Mouse (Mus musculus) liver, postnatal 0 days (tissue): Measurements from ENCODE around the gene Castor1. TPM values are rescaled to one million over a fixed set of nuclear protein-coding genes. Genes with fewer than 3 reads are reported as not detected.

Source experiments
- ATAC-seq: fragments of 200-750 bp; cut with Nextera tagmentation; 2 replicates; pipeline ENCODE4 v1.8.0; 2017; ENCODE audit warnings: mild to moderate bottlenecking, moderate library complexity
- DNase-seq: peaks from one replicate; pipeline ENCODE4 v3.0.0-alpha.2; 2016
- H3K27ac ChIP-seq: fragments of 300-500 bp; sonication (generic); 2 replicates; pipeline ENCODE4 v1.5.1; 2014; ENCODE audit warnings: antibody characterized with exemption, moderate library complexity, mild to moderate bottlenecking, low read depth
- H3K27me3 ChIP-seq: fragments of 300-500 bp; sonication (generic); 2 replicates; pipeline ENCODE4 v1.6.1; 2014; ENCODE audit warnings: low read length, control low read depth, mixed read lengths; ENCODE audit not compliant: insufficient read depth
- H3K36me3 ChIP-seq: fragments of 300-500 bp; sonication (generic); replicated peaks from 2 replicates; pipeline ENCODE4 v1.6.1; 2014; ENCODE audit warnings: mild to moderate bottlenecking, control low read depth, low read length, moderate library complexity, mixed read lengths; ENCODE audit not compliant: insufficient read depth
- H3K4me1 ChIP-seq: fragments of 300-500 bp; sonication (generic); 2 replicates; pipeline ENCODE4 v1.6.1; 2014; ENCODE audit warnings: antibody characterized with exemption, mild to moderate bottlenecking, control low read depth; ENCODE audit not compliant: insufficient read depth
- H3K4me2 ChIP-seq: fragments of 300-500 bp; sonication (generic); 2 replicates; pipeline ENCODE4 v1.6.1; 2014; ENCODE audit warnings: low read depth, mild to moderate bottlenecking, low read length, moderate library complexity, mixed read lengths
- H3K4me3 ChIP-seq: fragments of 300-500 bp; sonication (generic); 2 replicates; pipeline ENCODE4 v1.5.1; 2014; ENCODE audit warnings: low read depth, low read length
- H3K9ac ChIP-seq: fragments of 300-500 bp; sonication (generic); replicated peaks from 2 replicates; pipeline ENCODE4 v1.6.1; 2014; ENCODE audit warnings: mild to moderate bottlenecking, moderate library complexity
- H3K9me3 ChIP-seq: fragments of 300-500 bp; sonication (generic); 2 replicates; pipeline ENCODE4 v1.6.1; 2016; ENCODE audit warnings: mild to moderate bottlenecking, control low read depth, low read length, mixed read lengths
- CTCF ChIP-seq: sonication (generic); IDR thresholded peaks from 2 replicates; pipeline ENCODE4 v1.5.1; 2016; ENCODE audit warnings: antibody characterized with exemption, low read depth
- EP300 ChIP-seq: IDR thresholded peaks from 2 replicates; pipeline ENCODE4 v1.6.1; 2016; ENCODE audit warnings: antibody characterized with exemption, low read depth, mild to moderate bottlenecking
- WGBS: fragments of 180-500 bp; shearing (Covaris S2); extraction: QIAGEN DNeasy Blood & Tissue Kit; methylation state at CpG from one replicate; pipeline ENCODE4 v1.1.7; 2014; ENCODE audit not compliant: insufficient replicate concordance; 5-methylcytosine and 5-hydroxymethylcytosine counted together
- polyA plus RNA-seq: library from polyadenylated mRNA; unstranded; fragments of >200 nt; fragmentation: Nextera tagmentation; extraction: Ambion mirVana; gene quantifications from 2 replicates; pipeline ENCODE4 v1.2.1, GENCODE M21; 2015

The Castor1 gene
- polyA plus RNA-seq, 1 experiment from 2014 or later, result 2.0 TPM

- DNase-seq, result no peak
- H3K27me3 ChIP-seq, result 0 out of 2 replicates have a peak, but pooled peaks cover 7% of the 10 kb centered on the region
- H3K4me2 ChIP-seq, result no peak overlapping the region
- H3K4me3 ChIP-seq, result no peak overlapping the region
- peaks cover 1% of the 10 kb centered on the region; the same call in 1 of the 2 replicates for H3K36me3 ChIP-seq
- no peak for ATAC-seq
- no peak overlapping the region for H3K9ac ChIP-seq
- TF ChIP-seq EP300 (no peak), CTCF (no peak)
- 49% methylated on average over 9 of the region's 9 CpGs for WGBS
- peaks cover 33% of the 10 kb centered on the region for H3K4me1 ChIP-seq
- no peaks in the 10 kb centered on the region for H3K9me3 ChIP-seq
- H3K27ac ChIP-seq, result no peak overlapping the region
Measured at GRCm38 (mm10) chr11:4219908-4220307, 1.9 kb downstream of the Castor1 start.

- 50% methylated on average over 28 of the region's 28 CpGs for WGBS
- DNase-seq, result peak; percentile 92
- H3K36me3 ChIP-seq, result no peaks in the 10 kb centered on the region
- H3K27ac ChIP-seq, result no peak overlapping the region
- peaks cover 34% of the 10 kb centered on the region for H3K4me1 ChIP-seq
- no peak overlapping the region for H3K4me2 ChIP-seq
- H3K9me3 ChIP-seq, result no peaks in the 10 kb centered on the region
- 0 out of 2 replicates have a peak, but pooled peaks cover 7% of the 10 kb centered on the region for H3K27me3 ChIP-seq
- H3K9ac ChIP-seq, result no peak overlapping the region
- no peak for TF ChIP-seq EP300
- TF ChIP-seq CTCF, result peak; percentile 97
- peak; percentile 53 for ATAC-seq
- no peak overlapping the region for H3K4me3 ChIP-seq
Measured at GRCm38 (mm10) chr11:4220443-4221400, 2.7 kb downstream of the Castor1 start.

- Histone ChIP-seq H3K4me3 (no peak overlapping the region), H3K4me2 (no peak overlapping the region), H3K27ac (peak overlapping the region; percentile 29; the same call in 1 of the 2 replicates), H3K9ac (no peak overlapping the region), H3K27me3 (0 out of 2 replicates have a peak, but pooled peaks cover 7% of the 10 kb centered on the region), H3K36me3 (no peaks in the 10 kb centered on the region), H3K9me3 (no peaks in the 10 kb centered on the region), H3K4me1 (peaks cover 40% of the 10 kb centered on the region)
- DNase-seq, result no peak
- 63% methylated on average over 17 of the region's 17 CpGs for WGBS
- TF ChIP-seq EP300, result no peak
- TF ChIP-seq CTCF, result no peak
- ATAC-seq, result no peak
Measured at GRCm38 (mm10) chr11:4222046-4222950, 4.3 kb downstream of the Castor1 start.

GRCm38 (mm10) chr11:4223393-4224188 is 5.6 kb downstream of the Castor1 start:
- Histone ChIP-seq H3K9ac (peak overlapping the region; percentile 67), H3K4me1 (peaks cover 43% of the 10 kb centered on the region), H3K27me3 (0 out of 2 replicates have a peak, but pooled peaks cover 7% of the 10 kb centered on the region), H3K36me3 (no peaks in the 10 kb centered on the region), H3K9me3 (no peaks in the 10 kb centered on the region), H3K27ac (peak overlapping the region; percentile 75), H3K4me3 (peak overlapping the region; percentile 56), H3K4me2 (peak overlapping the region; percentile 68)
- ATAC-seq, result peak; percentile 84
- 47% methylated on average over 5 of the region's 7 CpGs for WGBS
- peak; percentile 89 for DNase-seq
- TF ChIP-seq EP300 (peak; percentile 82), CTCF (no peak)

GRCm38 (mm10) chr11:4224223-4224622 is 6.2 kb downstream of the Castor1 start:
- peak overlapping the region; percentile 67 for H3K9ac ChIP-seq
- H3K4me1 ChIP-seq, result peaks cover 44% of the 10 kb centered on the region
- 0 out of 2 replicates have a peak, but pooled peaks cover 2% of the 10 kb centered on the region for H3K27me3 ChIP-seq
- ATAC-seq, result peak; percentile 13; the same call in 1 of the 2 replicates
- no peak for TF ChIP-seq EP300
- TF ChIP-seq CTCF, result no peak
- no peak for DNase-seq
- no peaks in the 10 kb centered on the region for H3K36me3 ChIP-seq
- H3K27ac ChIP-seq, result peak overlapping the region; percentile 75
- H3K9me3 ChIP-seq, result no peaks in the 10 kb centered on the region
- WGBS, result 38% methylated on average over 2 of the region's 2 CpGs
- H3K4me2 ChIP-seq, result peak overlapping the region; percentile 68
- H3K4me3 ChIP-seq, result peak overlapping the region; percentile 56
